Mouse (Mus musculus) heart, postnatal 0 days (tissue): Measurements from ENCODE around the gene Gdpd3. TPM values are rescaled to one million over a fixed set of nuclear protein-coding genes. Genes with fewer than 3 reads are reported as not detected.

Experiments
- ATAC-seq: fragments of 200-750 bp; cut with Nextera tagmentation; 2 replicates; pipeline ENCODE4 v1.8.0; 2017; ENCODE audit warnings: low read depth, moderate number of reproducible peaks, moderate library complexity; ENCODE audit not compliant: insufficient read depth
- DNase-seq: peaks from one replicate; pipeline ENCODE4 v3.0.0-alpha.2; 2016; ENCODE audit warnings: low spot score
- H3K27ac ChIP-seq: fragments of 300-500 bp; sonication (generic); 2 replicates; pipeline ENCODE4 v1.5.1; 2014; ENCODE audit warnings: low read depth, mild to moderate bottlenecking
- H3K27me3 ChIP-seq: fragments of 300-500 bp; sonication (generic); 2 replicates; pipeline ENCODE4 v1.6.1; 2014; ENCODE audit warnings: low read length, mixed read lengths; ENCODE audit not compliant: control insufficient read depth, insufficient read depth
- H3K36me3 ChIP-seq: fragments of 300-500 bp; sonication (generic); replicated peaks from 2 replicates; pipeline ENCODE4 v1.6.1; 2014; ENCODE audit warnings: low read length, mixed read lengths; ENCODE audit not compliant: control insufficient read depth, insufficient read depth
- H3K4me1 ChIP-seq: fragments of 300-500 bp; sonication (generic); 2 replicates; pipeline ENCODE4 v1.6.1; 2014; ENCODE audit warnings: antibody characterized with exemption; ENCODE audit not compliant: control insufficient read depth, insufficient read depth
- H3K4me2 ChIP-seq: fragments of 300-500 bp; sonication (generic); 2 replicates; pipeline ENCODE4 v1.6.1; 2014; ENCODE audit warnings: low read depth, mild to moderate bottlenecking, low read length, moderate library complexity
- H3K4me3 ChIP-seq: fragments of 300-500 bp; sonication (generic); 2 replicates; pipeline ENCODE4 v1.5.1; 2014; ENCODE audit warnings: low read depth, low read length
- H3K9ac ChIP-seq: fragments of 300-500 bp; sonication (generic); replicated peaks from 2 replicates; pipeline ENCODE4 v1.6.1; 2014; ENCODE audit warnings: low read depth, low read length, mixed read lengths
- H3K9me3 ChIP-seq: fragments of 300-500 bp; sonication (generic); replicated peaks from 2 replicates; pipeline ENCODE4 v1.6.1; 2016; ENCODE audit warnings: low read length; ENCODE audit not compliant: control insufficient read depth
- CTCF ChIP-seq: IDR thresholded peaks from 2 replicates; pipeline ENCODE4 v1.5.1; 2016; ENCODE audit warnings: antibody characterized with exemption, control low read depth, low read depth
- EP300 ChIP-seq: IDR thresholded peaks from 2 replicates; pipeline ENCODE4 v1.6.1; 2016; ENCODE audit warnings: antibody characterized with exemption, low read depth
- WGBS: fragments of 180-500 bp; shearing (Covaris S2); extraction: QIAGEN DNeasy Blood & Tissue Kit; methylation state at CpG from one replicate; pipeline ENCODE4 v1.1.7; 2014; 5-methylcytosine and 5-hydroxymethylcytosine counted together
- polyA plus RNA-seq: library from polyadenylated mRNA; unstranded; fragments of >200 nt; fragmentation: Nextera tagmentation; extraction: Ambion mirVana; gene quantifications from 2 replicates; pipeline ENCODE4 v1.2.1, GENCODE M21; 2015
- total RNA-seq: library from RNA; depleted of rRNA; stranded (reverse); fragments of >200 nt; gene quantifications from 2 replicates; pipeline ENCODE4 v1.2.3, GENCODE M21; 2014; ENCODE audit warnings: low replicate concordance

The Gdpd3 gene
- total and polyA plus RNA-seq, 2 experiments from 2014 or later = 0.77 to 7.9 TPM

DNA sequence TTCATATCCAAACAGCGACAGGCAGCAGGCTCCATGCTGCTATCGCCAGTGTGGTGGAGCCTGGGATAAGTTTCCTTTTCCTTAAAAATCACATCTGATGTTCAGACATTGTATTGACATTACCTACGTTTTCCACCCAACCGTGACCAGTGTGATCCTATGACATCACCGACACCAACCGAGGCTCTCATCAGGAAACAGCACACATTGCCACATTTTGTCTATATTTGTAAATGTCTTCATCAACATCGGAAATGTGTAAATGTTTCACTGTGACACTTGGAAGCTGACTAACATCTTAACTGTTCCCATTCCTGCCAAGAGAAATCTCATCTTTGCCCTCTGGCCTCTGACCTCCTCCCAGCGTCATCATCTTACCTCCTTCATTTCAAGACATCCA lies 30.0 kb upstream of the Gdpd3 start:
- WGBS = 74% methylated on average over 8 of the region's 8 CpGs

DNA sequence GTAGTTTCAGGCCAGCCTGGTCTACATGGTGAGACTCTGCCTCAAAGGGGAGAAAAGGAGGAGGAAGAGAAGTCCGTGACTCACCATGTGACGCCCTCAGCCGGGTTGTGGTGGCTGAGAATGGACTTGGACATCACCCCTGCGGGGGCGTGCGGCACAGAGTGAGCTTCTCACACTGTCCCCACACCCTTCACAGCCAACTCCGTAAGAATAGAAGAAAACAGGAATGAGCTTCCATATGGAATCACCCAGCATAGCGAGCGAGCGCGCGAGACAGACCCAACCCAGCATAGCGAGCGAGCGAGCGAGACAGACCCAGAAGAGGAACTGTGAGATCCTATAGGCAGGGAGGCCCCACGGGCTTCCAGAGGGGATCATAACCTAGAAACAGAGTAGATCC lies 26.6 kb upstream of the Gdpd3 start:
- Histone ChIP-seq H3K36me3 (no peaks in the 10 kb centered on the region), H3K4me3 (no peak overlapping the region), H3K4me2 (no peak overlapping the region), H3K27me3 (no peaks in the 10 kb centered on the region), H3K9me3 (no peaks in the 10 kb centered on the region), H3K27ac (no peak overlapping the region), H3K9ac (no peak overlapping the region), H3K4me1 (no peaks in the 10 kb centered on the region)
- DNase-seq (no peak), ATAC-seq (no peak)
- WGBS = 79% methylated on average over 17 of the region's 17 CpGs
- no peak for TF ChIP-seq EP300

More for the DNA sequence above, 30.0 kb upstream of the Gdpd3 start:
- Histone ChIP-seq H3K4me3 (no peak overlapping the region), H3K9me3 (no peaks in the 10 kb centered on the region), H3K36me3 (no peaks in the 10 kb centered on the region), H3K4me1 (no peaks in the 10 kb centered on the region), H3K9ac (no peak overlapping the region), H3K27ac (no peak overlapping the region), H3K27me3 (no peaks in the 10 kb centered on the region), H3K4me2 (no peak overlapping the region)
- no peak for TF ChIP-seq CTCF
- no peak for TF ChIP-seq EP300
- DNase-seq (no peak), ATAC-seq (no peak)

- no peak for DNase-seq
- Histone ChIP-seq H3K36me3 (no peaks in the 10 kb centered on the region), H3K27me3 (no peaks in the 10 kb centered on the region), H3K27ac (no peak overlapping the region), H3K9me3 (no peaks in the 10 kb centered on the region), H3K4me3 (no peak overlapping the region), H3K9ac (no peak overlapping the region), H3K4me2 (no peak overlapping the region), H3K4me1 (no peaks in the 10 kb centered on the region)
- TF ChIP-seq CTCF (no peak), EP300 (no peak)
- no peak for ATAC-seq
- WGBS = 80% methylated on average over 13 of the region's 13 CpGs
Measured at GRCm38 (mm10) chr7:126740132-126740735, 25.9 kb upstream of the Gdpd3 start.

GRCm38 (mm10) chr7:126740977-126741376 lies 25.2 kb upstream of the Gdpd3 start:
- WGBS = 52% methylated on average over 5 of the region's 5 CpGs
- H3K9me3 ChIP-seq = no peaks in the 10 kb centered on the region
- ATAC-seq (no peak), DNase-seq (no peak)
- H3K27me3 ChIP-seq = no peaks in the 10 kb centered on the region
- no peak overlapping the region for H3K4me2 ChIP-seq
- H3K36me3 ChIP-seq = no peaks in the 10 kb centered on the region
- H3K9ac ChIP-seq = no peak overlapping the region
- H3K4me1 ChIP-seq = no peaks in the 10 kb centered on the region
- TF ChIP-seq CTCF = no peak
- no peak for TF ChIP-seq EP300
- no peak overlapping the region for H3K27ac ChIP-seq
- H3K4me3 ChIP-seq = no peak overlapping the region

DNA sequence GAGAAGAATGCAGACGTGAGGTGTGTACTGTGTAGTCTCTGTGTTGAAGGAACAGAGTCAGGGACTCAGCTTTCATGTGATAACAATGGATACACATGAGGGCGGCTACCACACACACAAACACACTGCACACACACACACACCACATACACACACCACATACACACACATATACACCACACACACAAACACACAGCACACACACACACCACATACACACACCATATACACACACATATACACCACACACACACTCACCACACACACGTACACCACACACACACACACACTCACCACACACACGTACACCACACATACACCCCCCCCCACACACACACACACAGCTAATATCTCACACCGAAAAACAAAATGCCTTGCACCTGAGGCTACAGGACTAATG lies 24.7 kb upstream of the Gdpd3 start:
- TF ChIP-seq CTCF (no peak), EP300 (no peak)
- 78% methylated on average over 5 of the region's 5 CpGs for WGBS
- DNase-seq = no peak
- ATAC-seq = no peak
- H3K4me1 ChIP-seq = no peaks in the 10 kb centered on the region
- no peaks in the 10 kb centered on the region for H3K9me3 ChIP-seq
- no peak overlapping the region for H3K27ac ChIP-seq
- H3K4me3 ChIP-seq = no peak overlapping the region
- H3K4me2 ChIP-seq = no peak overlapping the region
- no peaks in the 10 kb centered on the region for H3K36me3 ChIP-seq
- no peak overlapping the region for H3K9ac ChIP-seq
- no peaks in the 10 kb centered on the region for H3K27me3 ChIP-seq

DNA sequence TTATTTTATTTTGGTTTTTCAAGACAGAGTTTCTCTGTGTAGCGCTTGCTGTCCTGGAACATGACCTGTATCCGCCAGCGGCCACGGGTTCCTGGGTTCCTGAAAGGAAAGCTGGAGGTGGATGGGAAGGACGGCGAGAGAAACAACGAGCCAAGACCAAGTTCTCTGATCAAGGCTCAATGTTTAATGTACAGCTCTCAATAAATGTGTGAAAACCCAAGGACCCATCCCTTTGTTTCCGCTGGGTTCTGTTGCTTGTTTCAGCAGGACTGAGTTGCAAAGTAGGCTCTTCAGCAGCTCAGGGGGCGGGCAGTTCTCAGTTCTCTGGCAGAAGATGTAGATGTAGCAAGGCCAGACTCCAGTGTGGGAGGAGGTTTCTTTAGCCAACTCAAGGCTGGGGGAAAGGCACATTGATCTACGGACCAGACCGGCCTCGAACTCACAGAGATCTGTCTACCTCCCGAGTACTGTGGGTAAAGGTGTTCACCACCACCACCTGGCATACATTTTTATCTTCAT lies 24.1 kb upstream of the Gdpd3 start:
- ATAC-seq (no peak), DNase-seq (no peak)
- no peaks in the 10 kb centered on the region for H3K9me3 ChIP-seq
- H3K36me3 ChIP-seq = no peaks in the 10 kb centered on the region
- TF ChIP-seq EP300 (no peak), CTCF (no peak)
- H3K4me2 ChIP-seq = no peak overlapping the region
- 84% methylated on average over 13 of the region's 13 CpGs for WGBS
- no peaks in the 10 kb centered on the region for H3K4me1 ChIP-seq
- no peak overlapping the region for H3K4me3 ChIP-seq
- no peak overlapping the region for H3K27ac ChIP-seq
- H3K27me3 ChIP-seq = no peaks in the 10 kb centered on the region
- no peak overlapping the region for H3K9ac ChIP-seq
